Mouse (Mus musculus): ENCODE results near the gene Trp53.

- TF ChIP-seq CTCF (IDR thresholded peaks at IDR 0.05; ENCODE audit: low read depth) (no peak), EP300 (IDR thresholded peaks at IDR 0.05; ENCODE audit: low read depth) (no peak)
Measured at GRCm38 (mm10) chr11:69584937-69585336, 4.8 kb downstream of the Trp53 start.

Measured in liver, postnatal 0 days (tissue).